Mouse (Mus musculus) thymus, postnatal 36 days (tissue): Measurements from ENCODE around the gene Ccl9.

Experiments
- DNase-seq, 2 experiments: peaks; one replicate each; pipeline ENCODE4 v3.0.0; 2022; ENCODE audit warnings: mixed read lengths in 2 of 2

Gene Ccl9

DNA sequence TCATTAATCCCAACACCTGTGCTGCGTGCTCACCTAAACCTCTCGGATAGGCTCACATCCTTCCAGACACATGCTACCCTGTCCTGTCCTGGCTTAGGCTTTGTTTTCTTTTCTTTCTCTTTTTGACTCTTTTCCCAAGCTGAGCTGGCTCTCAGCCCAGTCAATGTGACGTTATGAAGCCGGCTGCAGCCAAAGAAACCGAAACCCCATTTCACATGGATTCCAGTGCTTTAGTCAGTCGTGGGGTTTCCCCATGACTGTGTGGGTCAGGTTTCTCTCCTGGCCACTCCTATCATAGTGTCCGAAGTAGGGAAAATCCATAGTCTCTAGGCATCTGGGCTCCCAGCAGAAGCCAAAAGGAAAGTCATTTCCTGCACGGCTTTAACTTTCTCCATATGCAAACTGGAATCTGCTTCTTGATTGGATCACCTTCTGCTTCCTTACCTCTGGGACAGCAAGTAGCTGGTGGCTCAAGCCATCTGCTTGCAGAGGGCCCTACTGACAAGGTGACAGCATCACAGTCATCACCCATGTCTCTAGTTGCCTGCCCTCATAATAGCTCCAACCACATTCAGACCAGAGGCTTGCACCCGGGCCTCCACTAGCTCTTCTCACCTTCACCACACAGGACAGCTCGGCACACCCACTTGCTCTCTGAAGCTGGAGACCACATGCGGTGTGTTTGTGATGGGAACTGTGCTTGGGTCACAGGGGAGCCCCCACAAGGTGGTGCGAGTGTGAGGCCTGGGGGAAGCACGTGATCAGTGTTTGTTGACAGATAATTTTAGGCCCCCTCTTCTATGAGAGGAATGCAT, 43.6 kb downstream of the Ccl9 start:
- no peak for DNase-seq

DNA sequence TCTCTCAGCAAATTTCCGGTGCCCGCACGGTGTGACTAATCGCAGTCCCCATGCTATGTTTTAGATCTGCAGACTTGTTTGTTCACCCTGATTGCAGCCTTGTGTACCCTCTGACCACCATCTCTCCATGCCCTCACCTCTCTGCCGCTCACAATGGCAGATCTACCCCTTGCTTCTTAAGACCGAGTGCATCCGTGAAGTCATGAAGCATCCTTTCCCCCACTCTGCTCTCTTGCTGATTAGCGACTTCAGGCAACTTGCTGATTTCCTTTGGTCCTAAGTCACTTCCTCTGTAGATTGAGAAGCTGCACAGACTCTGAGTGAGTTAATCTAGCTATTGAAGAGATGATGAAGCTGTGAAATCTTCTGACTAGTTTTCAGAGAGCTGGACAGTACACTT, 44.3 kb downstream of the Ccl9 start:
- no peak for DNase-seq

DNA sequence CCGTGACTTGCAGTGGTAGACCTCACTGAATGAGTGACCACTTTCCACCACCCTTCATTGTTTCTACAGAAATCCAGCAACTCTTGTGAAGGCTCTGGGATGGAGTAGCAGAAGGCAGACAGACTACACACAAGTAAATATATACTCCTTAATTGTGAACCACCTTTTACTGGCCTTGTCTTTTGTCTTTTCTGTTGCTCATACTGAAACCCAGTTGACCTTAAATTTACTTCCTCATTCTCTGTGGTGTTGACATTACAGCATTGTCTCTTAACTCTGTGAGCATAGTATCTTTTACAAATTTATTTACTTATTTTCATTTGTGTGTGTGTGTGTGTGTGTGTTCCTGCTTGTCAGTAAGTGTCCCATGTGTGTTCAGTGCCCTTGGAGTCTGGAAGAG, 45.2 kb downstream of the Ccl9 start:
- no peak for DNase-seq

DNA sequence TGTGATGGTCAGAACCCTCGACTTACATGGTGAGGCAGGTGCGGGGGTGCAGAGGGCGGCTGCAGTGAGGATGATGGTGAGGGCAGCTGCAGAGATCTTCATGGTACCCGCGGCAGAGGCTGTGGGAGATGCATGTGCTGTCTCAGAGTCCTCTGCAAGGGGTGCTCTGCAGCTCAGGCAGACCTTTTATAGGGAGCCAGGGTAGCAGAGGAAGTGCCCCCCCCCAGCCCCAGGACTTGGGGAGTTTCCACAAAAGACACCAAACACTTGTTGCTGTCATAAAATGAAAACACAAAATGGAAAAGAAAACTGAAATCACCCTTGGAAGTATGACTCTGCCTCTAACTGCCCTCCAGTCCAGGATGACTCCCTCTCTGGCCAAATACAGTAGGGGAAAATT, 48.1 kb downstream of the Ccl9 start, which contains the start of gene Ccl5:
Gene Ccl5 (minus strand): TSS at position 159 of the 400 bp plus-strand sequence.
- no peak for DNase-seq

DNA sequence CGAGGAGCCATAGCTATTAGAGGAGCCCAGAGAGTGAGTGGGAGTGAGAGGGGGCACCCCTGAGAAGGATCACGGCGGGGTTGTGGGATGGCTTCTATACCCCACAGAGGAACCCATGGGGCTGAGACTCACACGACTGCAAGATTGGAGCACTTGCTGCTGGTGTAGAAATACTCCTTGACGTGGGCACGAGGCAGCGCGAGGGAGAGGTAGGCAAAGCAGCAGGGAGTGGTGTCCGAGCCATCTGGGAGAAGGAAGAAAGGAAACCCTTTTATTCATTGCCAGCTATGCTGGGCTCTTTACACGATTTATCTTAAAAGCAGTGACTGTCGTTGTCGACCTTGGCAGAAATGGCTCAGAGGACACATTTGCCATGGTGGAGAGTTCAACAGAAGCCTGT, 49.4 kb downstream of the Ccl9 start:
- no peak for DNase-seq
